Mouse (Mus musculus) megakaryocyte, embryonic 14.5 days (primary cell): ENCODE results near the gene Olfr904.

ENCODE experiments used
- FLI1 ChIP-seq: IDR thresholded peaks from 2 replicates; pipeline ENCODE4 v1.6.1; 2012; ENCODE audit warnings: low read length, inconsistent platforms, mixed read lengths
- GATA1 ChIP-seq: IDR thresholded peaks from 3 replicates; pipeline ENCODE4 v1.6.1; 2012; ENCODE audit warnings: mixed read lengths, low read length, inconsistent platforms, borderline replicate concordance

- TF ChIP-seq GATA1 (no peak), FLI1 (no peak)
Measured at GRCm38 (mm10) chr9:38462844-38463243, at the start of gene Olfr904.
